34 mouse cellular contexts compared by ENCODE assay signal in the genomic region with DNA sequence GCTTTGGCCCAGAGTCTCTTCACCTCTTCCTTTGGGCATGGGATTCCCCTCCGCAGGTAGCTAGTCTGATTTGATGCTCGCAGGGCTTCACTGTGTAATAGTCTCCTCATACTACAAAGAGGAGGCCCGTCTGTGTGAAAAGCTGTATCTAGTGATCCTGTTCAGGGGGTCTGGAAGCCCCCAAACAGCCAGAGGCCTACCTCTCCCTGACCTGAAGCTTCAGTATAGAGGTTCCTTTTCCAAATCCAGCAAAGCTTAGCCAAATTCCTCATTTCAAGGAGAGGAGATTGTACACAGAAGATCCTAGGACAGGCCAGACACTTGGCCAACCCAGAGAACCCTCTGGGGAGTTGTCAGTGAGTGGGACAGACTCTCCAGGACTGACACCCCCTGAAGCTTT. TPM values are rescaled to one million over a fixed set of nuclear protein-coding genes. Genes with fewer than 3 reads are reported as not detected.
A peak's percentile ranks its signal among the peaks of the same experiment; 100 is the strongest.
DNase-seq lines count a peak whose midpoint lies in the region; ATAC-seq and TF ChIP-seq lines count a peak whose summit lies in the region.
"Had no signal": no experiment of that assay in that cellular context is flagged by ENCODE, and none has a peak within 500 bp of the region (broad histone marks: within the 10 kb centered on the region; RNA-seq: fewer than 3 reads in every experiment).

No protein-coding gene starts in this region.

- H3K4me3 ChIP-seq in limb, embryonic 11.5 days (ENCODE audit: low read depth, low read length), result no peak overlapping the region
- H3K4me3 ChIP-seq in limb, embryonic 10.5 days, result no peak overlapping the region
- H3K4me3 ChIP-seq in hindbrain, embryonic 15.5 days, result peak overlapping the region; percentile 16; the same call in 1 of the 2 replicates
- H3K4me3 ChIP-seq in midbrain, embryonic 12.5 days, result peak overlapping the region; percentile 23
- peak overlapping the region; percentile 12; the same call in 1 of the 2 replicates for H3K4me3 ChIP-seq in midbrain, postnatal 0 days (ENCODE audit: low read depth, low read length)
- H3K4me3 ChIP-seq: forebrain, embryonic 10.5 days; forebrain, embryonic 15.5 days; liver, embryonic 12.5 days had no signal

- H3K4me2 ChIP-seq in limb, embryonic 11.5 days (ENCODE audit: low read depth, severe bottlenecking), result no peak overlapping the region
- peak overlapping the region; percentile 36 for H3K4me2 ChIP-seq in hindbrain, embryonic 15.5 days
- H3K4me2 ChIP-seq in midbrain, embryonic 12.5 days (replicated peaks), result peak overlapping the region; percentile 77
- H3K4me2 ChIP-seq in midbrain, postnatal 0 days (ENCODE audit: low read depth, low read length, poor library complexity, severe bottlenecking), result peak overlapping the region; percentile 63
- H3K4me2 ChIP-seq: embryonic facial prominence, embryonic 13.5 days; forebrain, embryonic 15.5 days; heart, embryonic 11.5 days; liver, embryonic 12.5 days had no signal

- peaks cover 91% of the 10 kb centered on the region for H3K27me3 ChIP-seq in limb, embryonic 11.5 days (ENCODE audit: control insufficient read depth, insufficient read depth, low read length)
- H3K27me3 ChIP-seq in limb, embryonic 10.5 days (ENCODE audit: low read depth, poor library complexity, severe bottlenecking), result peaks cover 99% of the 10 kb centered on the region
- H3K27me3 ChIP-seq in hindbrain, embryonic 15.5 days, result peaks cover 78% of the 10 kb centered on the region
- peaks cover 91% of the 10 kb centered on the region for H3K27me3 ChIP-seq in midbrain, embryonic 12.5 days
- H3K27me3 ChIP-seq in midbrain, postnatal 0 days (ENCODE audit: insufficient read depth, low read length), result peaks cover 49% of the 10 kb centered on the region
- H3K27me3 ChIP-seq: CH12.LX had no signal

- no peak overlapping the region for H3K9ac ChIP-seq in limb, embryonic 11.5 days (ENCODE audit: low read length)
- no peak overlapping the region for H3K9ac ChIP-seq in hindbrain, embryonic 15.5 days
- H3K9ac ChIP-seq in midbrain, embryonic 12.5 days (replicated peaks), result peak overlapping the region; percentile 39; the same call in 1 of the 2 replicates
- no peak overlapping the region for H3K9ac ChIP-seq in midbrain, postnatal 0 days (replicated peaks; ENCODE audit: low read length, poor library complexity, severe bottlenecking)
- H3K9ac ChIP-seq: embryonic facial prominence, embryonic 13.5 days; forebrain, embryonic 15.5 days; liver, embryonic 12.5 days; liver, postnatal 0 days had no signal

- H3K27ac ChIP-seq in limb, embryonic 11.5 days (replicated peaks; ENCODE audit: low read depth, low read length), result no peak overlapping the region
- H3K27ac ChIP-seq in limb, embryonic 10.5 days, result no peak overlapping the region
- no peak overlapping the region for H3K27ac ChIP-seq in hindbrain, embryonic 15.5 days (replicated peaks)
- peak overlapping the region; percentile 56; the same call in 1 of the 2 replicates for H3K27ac ChIP-seq in midbrain, embryonic 12.5 days (replicated peaks)
- H3K27ac ChIP-seq in midbrain, postnatal 0 days (ENCODE audit: low read depth, low read length), result 0 out of 2 replicates have a peak overlapping the region, but pooled peaks have one; percentile 8
- H3K27ac ChIP-seq: embryonic facial prominence, embryonic 13.5 days; forebrain, embryonic 10.5 days; forebrain, embryonic 15.5 days; liver, embryonic 12.5 days; stomach, postnatal 0 days had no signal

- H3K36me3 ChIP-seq in limb, embryonic 11.5 days (ENCODE audit: control insufficient read depth, insufficient read depth, low read length), result no peaks in the 10 kb centered on the region
- H3K36me3 ChIP-seq in limb, embryonic 10.5 days, result no peaks in the 10 kb centered on the region
- no peaks in the 10 kb centered on the region for H3K36me3 ChIP-seq in hindbrain, embryonic 15.5 days
- no peaks in the 10 kb centered on the region for H3K36me3 ChIP-seq in midbrain, embryonic 12.5 days
- no peaks in the 10 kb centered on the region for H3K36me3 ChIP-seq in midbrain, postnatal 0 days (ENCODE audit: insufficient read depth, low read length)
- H3K36me3 ChIP-seq: embryonic facial prominence, embryonic 13.5 days; forebrain, embryonic 10.5 days; forebrain, embryonic 15.5 days; liver, embryonic 12.5 days had no signal

- WGBS in limb, embryonic 11.5 days, result 3% methylated on average over 3 of the region's 3 CpGs
- 10% methylated on average over 3 of the region's 3 CpGs for WGBS in limb, embryonic 10.5 days
- 15% methylated on average over 3 of the region's 3 CpGs for WGBS in hindbrain, embryonic 15.5 days
- 17% methylated on average over 3 of the region's 3 CpGs for WGBS in midbrain, embryonic 12.5 days
- 33% methylated on average over 3 of the region's 3 CpGs for WGBS in midbrain, postnatal 0 days

- no peaks in the 10 kb centered on the region for H3K9me3 ChIP-seq in limb, embryonic 11.5 days (ENCODE audit: control insufficient read depth, low read length)
- H3K9me3 ChIP-seq in limb, embryonic 10.5 days (replicated peaks), result no peaks in the 10 kb centered on the region
- H3K9me3 ChIP-seq in hindbrain, embryonic 15.5 days, result no peaks in the 10 kb centered on the region
- H3K9me3 ChIP-seq in midbrain, embryonic 12.5 days, result no peaks in the 10 kb centered on the region
- H3K9me3 ChIP-seq in midbrain, postnatal 0 days (ENCODE audit: low read length), result no peaks in the 10 kb centered on the region
- H3K9me3 ChIP-seq: embryonic facial prominence, embryonic 13.5 days; forebrain, embryonic 10.5 days; forebrain, embryonic 15.5 days; liver, embryonic 12.5 days had no signal

- peak; percentile 34 for DNase-seq in limb, embryonic 11.5 days (ENCODE audit: low spot score)
- no peak for DNase-seq in limb, embryonic 10.5 days (ENCODE audit: low spot score)
- DNase-seq in midbrain, postnatal 0 days (ENCODE audit: low spot score), result no peak
- DNase-seq in spleen, adult 12 weeks (ENCODE audit: low spot score), result no peak
- no peak for DNase-seq in cerebellum, adult 9-10 months
- no peak for DNase-seq in gastrocnemius, postnatal 10 days
- DNase-seq: adrenal gland, adult 8-10 months; cerebellum, adult 2 months; cerebellum, postnatal 36 days; heart, postnatal 4 days; kidney, adult 2 months; kidney, postnatal 4 days; liver, postnatal 0 days; lung, postnatal 36 days; right cerebral cortex, adult 18-20 months; thymus, adult 18-20 months; thymus, postnatal 25 days had no signal

- no peak for TF ChIP-seq CTCF in midbrain, postnatal 0 days (IDR thresholded peaks at IDR 0.05)

- ATAC-seq in limb, embryonic 11.5 days (ENCODE audit: insufficient number of reproducible peaks, low FRiP score, low TSS enrichment, low read depth), result no peak
- no peak for ATAC-seq in hindbrain, embryonic 15.5 days (ENCODE audit: low FRiP score, low read depth)
- ATAC-seq in midbrain, embryonic 12.5 days (ENCODE audit: low FRiP score, low read depth), result no peak
- ATAC-seq in midbrain, postnatal 0 days (ENCODE audit: low FRiP score), result no peak
- ATAC-seq: activated CD4-positive, CD25-positive, alpha-beta regulatory T cell, adult 4 months; forebrain, embryonic 15.5 days; liver, embryonic 12.5 days; liver, postnatal 0 days had no signal

- H3K4me1 ChIP-seq in limb, embryonic 11.5 days (ENCODE audit: control insufficient read depth, insufficient read depth, low read length), result no peaks in the 10 kb centered on the region
- H3K4me1 ChIP-seq in limb, embryonic 10.5 days, result peaks cover 18% of the 10 kb centered on the region
- peaks cover 11% of the 10 kb centered on the region for H3K4me1 ChIP-seq in hindbrain, embryonic 15.5 days (replicated peaks)
- H3K4me1 ChIP-seq in midbrain, embryonic 12.5 days, result peaks cover 6% of the 10 kb centered on the region
- H3K4me1 ChIP-seq in midbrain, postnatal 0 days (ENCODE audit: insufficient read depth, low read length), result no peaks in the 10 kb centered on the region

RNA-seq across cellular contexts. Expression of a gene that starts 6.2 kb away (rescaled TPM):
- 1.6 and 2.3 TPM in 2 replicates for polyA plus RNA-seq in limb, embryonic 11.5 days (2014; fragmentation: Nextera tagmentation; extraction: Ambion mirVana)
- 0.91 and 1.0 TPM in 2 replicates for polyA plus RNA-seq in limb, embryonic 10.5 days (2016; fragmentation: Nextera tagmentation; extraction: Ambion mirVana)
- polyA plus RNA-seq in hindbrain, embryonic 15.5 days (2015; fragmentation: Nextera tagmentation; extraction: Ambion mirVana), result 3.7 and 8.0 TPM in 2 replicates
- 7.3 and 10.3 TPM in 2 replicates for polyA plus RNA-seq in midbrain, embryonic 12.5 days (2016; fragmentation: Nextera tagmentation; extraction: Ambion mirVana)
- total RNA-seq in midbrain, postnatal 0 days (2014; rRNA removed), result 32.8 and 40.8 TPM in 2 replicates
- polyA plus RNA-seq in midbrain, postnatal 0 days (2015; fragmentation: Nextera tagmentation; extraction: Ambion mirVana), result 9.2 and 10.1 TPM in 2 replicates
- total RNA-seq in gastrocnemius, postnatal 10 days (2021), result 1 to 10 TPM; 7.3 to 9.2 TPM
- total RNA-seq: adrenal gland, adult 8-10 months; CH12.LX; granulocyte monocyte progenitor cell, adult 5-6 weeks; heart, postnatal 4 days; left cerebral cortex, postnatal 14 days; megakaryocyte, adult 5-6 weeks; monocyte, adult 5-6 weeks had no signal
- polyA plus RNA-seq: activated CD4-positive, CD25-positive, alpha-beta regulatory T cell, adult 4 months; forebrain, embryonic 15.5 days; frontal cortex, adult 2 months; heart, embryonic 11.5 days; intestine, embryonic 14.5 days; liver, postnatal 0 days; spleen, adult 2 months; stomach, postnatal 0 days had no signal

Comparison
In these comparisons a context has a peak if more than half of its experiments do, and no peak if none do; other contexts are left out.
1. H3K27ac ChIP-seq: peak in midbrain, embryonic 12.5 days (single experiment) and midbrain, postnatal 0 days (single experiment); none in limb, embryonic 11.5 days (single experiment), limb, embryonic 10.5 days (single experiment) and hindbrain, embryonic 15.5 days (single experiment).
2. H3K4me3 ChIP-seq: peak in hindbrain, embryonic 15.5 days (single experiment), midbrain, embryonic 12.5 days (single experiment) and midbrain, postnatal 0 days (single experiment); none in limb, embryonic 11.5 days (single experiment) and limb, embryonic 10.5 days (single experiment).